In the genomic region with DNA sequence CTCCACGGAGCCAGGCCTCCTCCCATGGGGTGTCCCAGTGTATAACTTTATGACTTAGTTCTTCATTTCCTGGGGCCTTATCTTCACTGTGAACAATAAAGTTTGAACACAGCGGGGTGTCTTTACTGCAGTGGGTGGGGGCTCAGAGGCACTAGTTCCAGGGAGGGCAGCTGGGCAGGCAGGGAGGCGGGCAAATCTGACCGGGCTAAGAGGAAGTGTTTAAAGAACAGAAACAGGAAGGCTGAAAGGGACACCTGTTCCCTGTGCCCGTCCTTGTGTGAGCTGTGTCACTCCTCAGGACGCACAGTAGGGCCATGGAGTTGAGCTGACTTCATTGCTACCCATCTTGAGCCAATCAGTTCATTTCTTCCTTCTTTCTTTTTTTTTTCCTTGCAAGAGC, we compare ENCODE assay signal across 2 mouse cellular contexts.
TF ChIP-seq lines count a peak whose summit lies in the region.

No protein-coding gene starts in this region.

TF ChIP-seq in CH12.LX, 34 proteins besides CTCF, POLR2A, EP300 and RAD21:
- TF ChIP-seq ZKSCAN1 (IDR thresholded peaks at IDR 0.05; ENCODE audit: borderline replicate concordance, low read depth, low read length) = peak; percentile 71
- no peak for TF ChIP-seq CHD2 (IDR thresholded peaks at IDR 0.05; ENCODE audit: low read length)

TF ChIP-seq in MEL, 35 proteins besides CTCF, POLR2A, EP300 and RAD21:
- no peak for TF ChIP-seq TCF12 (IDR thresholded peaks at IDR 0.05; ENCODE audit: low read depth, low read length)
- peak; percentile 67; the same call in 1 of the 2 replicates for TF ChIP-seq MAZ (IDR thresholded peaks at IDR 0.05; ENCODE audit: low read depth, low read length)
- TF ChIP-seq MXI1 (IDR thresholded peaks at IDR 0.05; ENCODE audit: low read depth, low read length) = no peak
- peak; percentile 95 for TF ChIP-seq ZKSCAN1 (IDR thresholded peaks at IDR 0.05; ENCODE audit: low read depth, low read length)
- TF ChIP-seq E2F4 (IDR thresholded peaks at IDR 0.05; ENCODE audit: borderline replicate concordance, low read depth, low read length) = no peak
- TF ChIP-seq NELFE (IDR thresholded peaks at IDR 0.05; ENCODE audit: low read depth, low read length) = no peak
- no peak for TF ChIP-seq NRF1 (IDR thresholded peaks at IDR 0.05; ENCODE audit: insufficient read depth, low read depth, low read length, poor library complexity, severe bottlenecking)
- TF ChIP-seq ELF1 (IDR thresholded peaks at IDR 0.05; ENCODE audit: low read depth, low read length) = peak; percentile 32; the same call in 1 of the 2 replicates
- no peak for TF ChIP-seq KAT2A (conservative IDR thresholded peaks at IDR 0.05; ENCODE audit: low read depth, low read length)
- no peak for TF ChIP-seq TBP (IDR thresholded peaks at IDR 0.05; ENCODE audit: low read depth, low read length)
- TF ChIP-seq USF1 (IDR thresholded peaks at IDR 0.05; ENCODE audit: low read depth, low read length) = no peak
- TF ChIP-seq USF2 (IDR thresholded peaks at IDR 0.05; ENCODE audit: borderline replicate concordance in 1 of 2, insufficient read depth in 1 of 2, low read depth in 1 of 2, low read length in 2 of 2) = no peak
- TF ChIP-seq SIN3A (IDR thresholded peaks at IDR 0.05; ENCODE audit: low read length) = 0 out of 2 replicates have a peak, but pooled peaks have one; percentile 14
- peak; percentile 46; the same call in 1 of the 2 replicates for TF ChIP-seq GATA1 (IDR thresholded peaks at IDR 0.05; ENCODE audit: low read depth, low read length)
- peak; percentile 54; the same call in 1 of the 2 replicates for TF ChIP-seq ETS1 (IDR thresholded peaks at IDR 0.05; ENCODE audit: low read depth, low read length)
- no peak for TF ChIP-seq SMC3 (IDR thresholded peaks at IDR 0.05; ENCODE audit: low read depth, low read length)
- no peak for TF ChIP-seq JUND (IDR thresholded peaks at IDR 0.05; ENCODE audit: low read depth, low read length)
- TF ChIP-seq HCFC1 (IDR thresholded peaks at IDR 0.05; ENCODE audit: low read depth, low read length) = 0 out of 2 replicates have a peak, but pooled peaks have one; percentile 17
